Mouse (Mus musculus): ENCODE results near the gene Vmn2r7.
"Not testable (repeated sequence)": the region's sequence is repeated elsewhere in the genome, so short reads cannot be mapped to it uniquely, and the experiment has no call there.

Vmn2r7 gene

DNA sequence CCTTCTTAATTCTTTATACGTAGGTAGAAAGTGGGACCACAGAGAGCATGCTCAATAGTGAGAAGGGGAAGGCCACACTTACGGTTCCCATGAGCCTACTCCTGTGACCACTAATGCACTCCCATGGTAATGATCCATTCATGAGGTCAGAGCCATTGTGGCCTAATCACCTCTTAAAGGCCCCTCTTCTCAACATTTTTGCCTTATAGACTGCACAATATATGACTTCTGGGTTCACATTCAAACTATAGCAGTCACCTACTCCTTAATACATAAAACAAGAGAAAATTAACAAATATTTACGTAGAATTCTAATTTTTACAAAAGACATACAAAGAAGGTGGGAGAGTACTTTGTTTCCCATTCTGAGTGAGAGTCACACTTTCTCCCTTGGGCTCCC lies at the start of gene Vmn2r7:
Vmn2r7 (minus strand) TSS at position 101 of the 400 bp plus-strand sequence.
- in situ Hi-C loops (cut with MboI): not testable (repeated sequence)

DNA sequence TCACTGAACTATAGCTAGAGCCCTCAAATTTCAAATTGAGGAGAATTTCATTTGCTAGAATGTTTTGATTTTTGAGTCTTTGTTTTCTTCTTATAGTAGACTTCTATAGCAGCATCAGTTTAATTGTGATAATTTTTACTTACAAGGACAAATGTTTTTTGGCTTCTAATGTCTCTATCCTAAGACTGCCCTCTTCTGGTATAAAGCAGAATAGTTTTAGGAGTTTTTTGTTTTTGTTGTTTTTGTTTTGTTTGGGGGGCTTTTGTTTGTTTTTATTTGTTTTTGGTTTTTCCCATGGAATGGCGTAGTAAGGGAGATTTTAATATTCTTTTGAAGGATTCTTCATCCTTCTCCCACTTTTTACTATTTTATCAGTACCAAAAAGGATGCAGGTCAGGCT lies 45.2 kb upstream of the Vmn2r7 start:
- in situ Hi-C loops (cut with MboI): no loop called here

DNA sequence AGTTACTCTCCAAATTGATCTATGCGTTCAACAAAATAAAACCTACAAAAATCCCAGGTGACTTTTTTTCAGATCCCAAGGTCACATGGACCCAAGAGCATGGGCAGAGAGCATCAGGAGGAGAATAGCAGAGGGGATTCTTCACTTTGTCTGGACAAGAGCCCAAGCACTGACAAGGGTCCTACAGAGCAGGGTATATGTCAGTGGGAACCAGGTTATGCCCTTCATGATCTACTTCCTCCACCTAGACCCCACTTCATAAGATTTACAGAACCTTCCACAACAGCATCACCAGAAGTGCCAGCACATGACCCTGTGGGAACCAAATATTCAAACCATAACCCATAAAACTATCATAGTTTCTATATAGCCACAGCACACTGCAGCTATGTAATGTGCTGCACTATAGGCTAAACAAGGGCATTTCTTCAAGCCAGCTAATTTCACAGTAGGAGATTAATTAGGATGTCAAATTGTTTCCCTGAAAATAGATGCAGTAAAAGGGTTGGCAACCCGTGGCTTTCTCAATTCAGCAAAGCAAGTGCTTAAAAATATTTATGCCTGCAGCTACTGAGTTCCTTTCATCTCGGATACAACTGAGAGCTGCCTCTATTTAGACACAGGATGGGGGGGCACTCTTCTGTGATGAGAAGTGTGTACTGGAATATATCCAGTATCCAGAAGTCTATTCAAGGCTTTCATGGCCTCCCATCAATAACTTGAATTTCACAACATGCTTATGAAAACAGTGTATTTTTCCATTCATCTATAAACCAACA lies 33.8 kb upstream of the Vmn2r7 start:
- in situ Hi-C loops (cut with MboI): no loop called here

DNA sequence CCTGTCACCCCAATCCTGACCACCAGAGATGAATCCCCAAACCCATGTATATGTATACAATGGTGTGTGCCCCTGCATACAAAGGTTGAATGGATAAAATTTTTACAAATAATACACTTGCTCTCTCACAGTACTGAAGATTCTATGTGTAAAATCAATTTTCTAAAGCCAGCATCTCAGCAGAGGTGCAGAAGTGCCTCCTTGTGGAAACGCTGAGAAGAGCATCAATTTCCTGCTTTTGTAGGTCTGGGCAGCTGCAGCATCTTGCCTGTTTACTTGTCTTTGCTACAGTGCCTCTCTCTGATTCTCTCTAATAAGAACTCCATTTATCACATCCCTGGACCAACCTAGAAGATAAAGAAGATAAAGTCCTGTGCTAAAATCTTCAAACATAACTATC lies 32.1 kb upstream of the Vmn2r7 start:
- in situ Hi-C loops (cut with MboI): no loop called here

DNA sequence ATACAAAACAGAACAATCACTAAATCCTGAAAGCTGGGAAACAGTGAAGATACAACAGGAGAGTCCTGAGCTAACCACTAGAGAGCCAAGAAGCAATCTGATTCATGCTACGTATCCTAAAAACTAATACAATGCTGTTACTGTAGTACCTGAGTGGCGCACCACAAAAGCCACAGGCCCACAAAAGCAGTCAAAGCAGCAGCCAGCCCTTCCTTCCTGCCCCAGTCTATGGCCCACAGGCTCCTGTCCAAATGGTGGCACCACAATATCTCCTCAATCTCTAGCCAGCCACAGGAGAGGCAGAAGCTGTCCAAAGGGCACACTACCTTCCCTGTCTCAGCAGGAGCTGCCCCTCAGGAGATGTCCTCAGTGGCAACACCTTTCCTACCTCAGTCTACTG lies 1.7 kb downstream of the Vmn2r7 start:
- in situ Hi-C loops (cut with MboI): no loop called here

DNA sequence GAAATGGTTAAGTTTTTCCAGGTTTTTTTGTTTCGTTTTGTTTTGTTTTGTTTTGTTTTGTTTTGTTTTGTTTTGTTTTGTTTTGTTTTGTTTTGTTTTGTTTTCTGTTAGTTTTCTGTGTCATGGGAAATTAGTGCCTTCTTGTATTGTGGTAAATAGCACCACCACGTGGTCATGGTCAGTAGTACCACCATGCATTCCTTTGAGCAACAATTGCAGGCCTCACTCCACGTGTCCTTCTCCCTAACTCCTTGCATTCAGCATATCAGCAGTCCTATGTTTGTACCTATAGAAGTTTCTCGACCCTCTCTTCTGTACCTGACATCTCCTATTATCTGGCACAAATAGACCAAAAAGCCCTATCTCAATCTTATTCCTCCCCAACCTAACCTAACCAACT lies 2.3 kb downstream of the Vmn2r7 start:
- in situ Hi-C loops (cut with MboI): no loop called here

DNA sequence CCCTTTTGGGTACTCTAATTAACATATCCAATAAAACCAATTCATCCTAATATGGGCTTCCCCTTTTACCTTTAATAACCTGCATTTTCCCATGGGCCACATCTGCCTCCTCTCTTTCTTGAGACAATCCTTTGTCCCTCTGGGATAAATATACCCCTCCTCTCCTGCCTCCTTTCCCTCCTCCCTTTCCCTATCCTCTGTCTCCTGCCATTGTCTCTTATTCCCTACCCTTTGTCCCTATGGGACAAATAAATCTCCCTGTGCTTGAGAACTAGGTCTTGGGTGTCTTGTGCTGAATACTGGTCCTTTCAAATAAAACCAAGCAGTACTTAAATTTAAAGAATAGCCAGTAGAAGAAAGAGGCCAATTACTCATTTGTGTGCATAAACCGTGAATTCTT lies 13.4 kb downstream of the Vmn2r7 start:
- in situ Hi-C loops (cut with MboI): no loop called here

DNA sequence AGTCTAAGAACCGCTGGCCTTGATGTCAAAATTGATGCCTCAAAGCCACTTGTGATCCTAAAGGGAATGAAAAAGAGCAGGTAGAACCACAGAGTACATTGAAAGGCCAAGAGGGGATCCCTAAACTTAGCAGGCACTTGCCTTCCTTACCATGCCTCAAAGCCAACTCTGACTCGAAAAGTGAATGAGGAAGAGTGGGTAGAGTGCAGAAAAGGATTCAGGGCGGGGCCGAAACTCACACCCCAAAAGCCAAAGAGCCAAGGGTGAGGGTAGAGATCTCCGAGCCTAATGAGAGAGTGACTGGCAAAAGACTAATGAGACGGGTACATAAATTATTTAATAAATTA lies 53.3 kb downstream of the Vmn2r7 start:
- in situ Hi-C loops (cut with MboI): no loop called here

DNA sequence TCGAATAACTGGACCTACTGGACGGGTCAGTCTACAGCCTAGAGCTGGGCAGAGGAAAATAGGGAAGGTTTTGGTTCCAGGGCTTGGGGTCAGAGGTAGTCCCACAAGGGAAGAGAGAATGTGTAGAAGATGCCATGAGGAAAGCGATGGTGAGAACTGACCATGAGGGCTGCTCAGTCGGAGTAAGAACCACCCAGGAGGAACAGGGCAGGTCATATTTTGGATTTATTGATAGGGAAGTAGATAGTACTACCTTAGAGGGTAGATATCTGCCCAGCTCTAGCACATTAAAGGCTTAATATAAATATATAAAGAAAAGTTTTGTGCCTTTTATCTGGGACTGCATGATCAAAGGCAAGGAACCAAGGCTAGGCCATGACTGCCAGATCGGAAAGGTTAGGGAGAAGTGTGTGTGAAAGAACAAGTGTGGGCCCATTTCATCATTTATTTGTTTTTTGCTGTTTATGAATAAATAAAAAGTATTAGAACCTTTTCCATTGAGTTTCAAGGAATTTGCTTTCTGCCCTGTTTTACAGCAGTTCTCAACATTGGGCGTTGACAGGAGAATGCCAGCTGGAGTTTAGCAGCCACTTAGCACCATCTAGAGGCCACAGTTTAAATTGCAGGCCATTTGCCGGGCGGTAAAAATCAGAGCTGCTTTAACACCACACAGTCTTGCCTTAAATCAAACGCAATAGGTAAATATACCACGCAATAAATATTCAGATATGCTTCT lies 53.9 kb downstream of the Vmn2r7 start:
- in situ Hi-C loops (cut with MboI): no loop called here

DNA sequence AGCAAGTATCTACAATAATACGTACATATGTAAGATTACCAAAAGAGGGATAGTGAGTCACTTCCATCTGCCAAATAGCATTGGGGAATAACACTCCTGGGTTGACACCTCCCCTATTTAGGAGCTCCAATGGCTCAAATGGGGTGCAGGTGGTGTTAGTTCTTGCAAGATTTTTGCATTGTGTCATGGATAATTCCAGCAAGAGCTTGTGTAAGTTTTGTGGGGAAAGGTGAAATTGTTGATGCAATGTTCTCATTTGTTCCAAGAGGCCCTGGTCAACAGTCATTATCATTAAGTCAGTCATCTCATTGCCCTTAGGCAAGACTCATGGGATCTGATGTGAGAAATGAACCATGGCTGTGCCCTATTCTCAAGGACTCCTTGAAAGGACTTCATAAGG lies 61.7 kb downstream of the Vmn2r7 start:
- in situ Hi-C loops (cut with MboI): no loop called here

DNA sequence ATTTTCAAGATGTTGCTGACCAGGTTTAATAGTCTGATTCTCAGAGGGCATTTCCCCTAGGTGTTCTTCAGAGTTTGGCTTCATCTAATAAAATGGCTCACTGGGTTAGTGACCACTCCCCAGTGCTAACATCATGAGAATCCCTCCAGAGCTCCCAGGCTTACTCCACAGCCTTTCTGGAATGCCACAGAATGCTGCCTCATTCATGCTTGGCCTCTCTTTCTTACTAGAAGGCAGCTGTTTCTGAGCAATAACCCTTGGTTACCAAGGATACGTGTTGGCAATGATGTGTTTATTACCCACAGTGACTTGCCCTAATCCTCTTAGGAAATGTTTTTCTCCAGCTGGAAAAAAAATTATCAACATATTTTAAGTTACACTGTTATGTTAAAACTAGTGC lies 72.4 kb downstream of the Vmn2r7 start:
- in situ Hi-C loops (cut with MboI): no loop called here

DNA sequence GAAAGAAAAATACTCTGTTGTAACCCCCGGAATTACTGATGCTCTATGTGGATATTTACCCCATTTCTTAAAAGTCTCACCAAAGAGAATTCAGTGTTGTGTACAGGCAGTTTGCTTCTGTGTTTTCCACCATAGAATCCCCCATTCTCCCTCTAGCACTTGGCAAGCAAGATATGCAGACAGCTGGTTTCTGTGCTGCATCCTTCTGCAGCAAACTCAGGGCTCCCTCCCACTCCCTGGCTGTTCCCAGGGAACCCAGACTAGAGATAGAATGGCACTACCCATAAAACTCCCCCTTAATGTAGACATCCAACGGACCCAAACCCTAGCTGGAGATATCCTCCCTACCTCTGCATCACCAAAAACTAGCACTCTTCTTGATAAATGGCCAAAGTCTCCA lies 88.4 kb downstream of the Vmn2r7 start:
- in situ Hi-C loops (cut with MboI): no loop called here

DNA sequence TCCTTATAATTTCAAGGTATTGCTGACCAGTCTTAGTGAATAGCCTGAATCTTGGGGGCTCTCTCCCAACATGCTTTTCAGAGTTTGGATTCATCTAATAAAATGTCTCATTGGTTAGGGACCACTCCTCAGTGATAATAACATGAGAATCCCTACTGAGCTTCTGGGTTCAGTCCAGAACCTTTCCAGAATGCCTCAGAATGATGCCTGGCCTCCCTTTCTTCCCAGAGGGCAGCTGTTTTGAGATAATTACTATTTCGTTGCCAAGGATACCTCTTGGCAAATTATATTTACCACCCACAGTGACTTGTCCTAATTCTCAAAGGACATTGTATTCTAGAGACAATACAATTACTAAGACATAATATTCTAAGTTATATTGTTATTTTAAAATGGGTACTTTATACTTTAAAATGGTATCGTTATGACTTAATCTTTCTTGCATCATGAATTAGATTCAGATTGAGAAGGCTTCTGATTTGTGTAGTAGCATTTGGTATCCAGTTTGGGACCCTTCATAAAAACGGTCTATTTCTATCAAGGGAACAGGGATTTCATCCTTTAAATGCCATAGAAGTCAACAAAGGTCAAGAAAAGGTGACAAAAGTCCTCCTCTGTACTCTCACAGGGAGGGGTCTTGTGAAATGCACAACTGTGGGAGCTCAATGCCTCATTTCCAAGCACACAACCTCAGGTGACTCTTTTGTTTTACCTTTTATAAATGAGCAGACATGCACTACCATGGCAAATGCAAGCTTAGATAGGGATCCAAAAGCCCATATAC lies 117.2 kb downstream of the Vmn2r7 start:
- in situ Hi-C loops (cut with MboI): not testable (repeated sequence)

DNA sequence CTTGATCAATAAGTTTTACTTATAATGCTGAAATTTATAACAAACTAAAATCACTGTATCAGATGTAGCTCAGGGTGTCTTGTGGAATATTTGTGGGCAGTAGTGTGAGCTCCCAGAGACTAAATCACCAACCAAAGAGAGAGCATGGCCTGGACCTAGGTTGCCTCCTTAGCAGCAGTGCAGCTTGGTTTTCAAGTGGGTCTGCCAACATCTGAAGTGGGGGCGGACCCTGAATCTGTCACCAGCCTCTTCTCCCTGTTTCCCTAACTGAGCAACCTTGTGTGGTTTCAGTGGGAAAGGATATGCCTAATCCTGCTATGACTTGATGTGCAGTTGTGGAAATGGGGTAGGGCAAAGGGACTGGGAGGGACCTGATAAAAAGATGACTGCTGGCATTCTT lies 118.8 kb downstream of the Vmn2r7 start:
- in situ Hi-C loops (cut with MboI): not testable (repeated sequence)

DNA sequence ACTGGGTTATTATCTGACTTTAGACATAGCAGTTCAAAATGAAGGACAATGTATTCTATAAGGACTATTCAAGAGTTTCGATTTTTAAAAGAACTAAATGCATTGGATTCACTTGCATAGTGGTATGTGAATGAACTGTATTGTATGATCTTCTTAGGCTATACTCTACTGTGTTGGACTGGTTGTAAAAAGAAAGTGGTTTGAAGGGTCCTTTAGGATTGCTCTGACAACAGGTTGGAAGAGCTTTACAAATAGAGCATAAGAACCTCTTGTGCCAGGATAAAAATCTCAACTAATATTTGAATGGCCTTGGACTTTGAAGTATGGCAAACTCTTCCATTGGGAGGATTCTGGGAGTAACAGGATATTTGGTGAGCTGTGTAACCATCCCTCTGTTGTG lies 168.5 kb downstream of the Vmn2r7 start:
- in situ Hi-C loops (cut with MboI): not testable (repeated sequence)

Data from mature B cell (primary cell).